23 mouse cellular contexts compared by ENCODE assay signal in genomic region chr7:143749045-143749444, GRCm38 (mm10). TPM values are rescaled to one million over a fixed set of nuclear protein-coding genes. Genes with fewer than 3 reads are reported as not detected.
A peak's percentile ranks its signal among the peaks of the same experiment; 100 is the strongest.
DNase-seq lines count a peak whose midpoint lies in the region; ATAC-seq and TF ChIP-seq lines count a peak whose summit lies in the region.
"Had no signal": no experiment of that assay in that cellular context is flagged by ENCODE, and none has a peak within 500 bp of the region (broad histone marks: within the 10 kb centered on the region; RNA-seq: fewer than 3 reads in every experiment).

No protein-coding gene starts in this region.

- WGBS in midbrain, embryonic 10.5 days: 71% methylated on average over 3 of the region's 3 CpGs
- 68% methylated on average over 3 of the region's 3 CpGs for WGBS in midbrain, embryonic 14.5 days
- WGBS in forebrain, embryonic 13.5 days: 68% methylated on average over 3 of the region's 3 CpGs
- 78% methylated on average over 3 of the region's 3 CpGs for WGBS in midbrain, embryonic 12.5 days
- WGBS in neural tube, embryonic 15.5 days: 71% methylated on average over 3 of the region's 3 CpGs
- WGBS in thymus, adult 2 months: 82% methylated on average over 3 of the region's 3 CpGs

- TF ChIP-seq CTCF in thymus, adult 2 months (IDR thresholded peaks at IDR 0.05; ENCODE audit: borderline replicate concordance, control insufficient read depth, extremely low read depth, insufficient read depth, low read length, poor library complexity): no peak

- H3K4me3 ChIP-seq in midbrain, embryonic 10.5 days: no peak overlapping the region; the same call in 1 of the 2 replicates
- no peak overlapping the region for H3K4me3 ChIP-seq in midbrain, embryonic 14.5 days (replicated peaks; ENCODE audit: low read depth, low read length)
- no peak overlapping the region for H3K4me3 ChIP-seq in forebrain, embryonic 13.5 days
- no peak overlapping the region for H3K4me3 ChIP-seq in midbrain, embryonic 12.5 days
- no peak overlapping the region for H3K4me3 ChIP-seq in neural tube, embryonic 15.5 days (replicated peaks)
- H3K4me3 ChIP-seq in thymus, adult 2 months (ENCODE audit: control insufficient read depth, insufficient read depth, low read length): no peak overlapping the region

- 0 out of 2 replicates have a peak overlapping the region, but pooled peaks have one; percentile 75 for H3K27ac ChIP-seq in midbrain, embryonic 10.5 days (replicated peaks)
- no peak overlapping the region for H3K27ac ChIP-seq in midbrain, embryonic 14.5 days (replicated peaks; ENCODE audit: low read depth, low read length)
- peak overlapping the region; percentile 51; the same call in 1 of the 2 replicates for H3K27ac ChIP-seq in forebrain, embryonic 13.5 days
- H3K27ac ChIP-seq in midbrain, embryonic 12.5 days (replicated peaks): no peak overlapping the region
- H3K27ac ChIP-seq in neural tube, embryonic 15.5 days (replicated peaks): no peak overlapping the region
- H3K27ac ChIP-seq in thymus, adult 2 months (ENCODE audit: control insufficient read depth, insufficient read depth, low read length): no peak overlapping the region
- H3K27ac ChIP-seq: kidney, embryonic 15.5 days; macrophage had no signal

- no peak for DNase-seq in midbrain, embryonic 10.5 days (ENCODE audit: low spot score)
- DNase-seq in midbrain, embryonic 14.5 days: no peak
- no peak for DNase-seq in layer of hippocampus, postnatal 25 days (ENCODE audit: extremely low spot score in 1 of 2, low spot score in 1 of 2)
- no peak for DNase-seq in thymus, adult 2 months

- no peak overlapping the region for H3K9ac ChIP-seq in midbrain, embryonic 14.5 days (replicated peaks; ENCODE audit: low read length)
- no peak overlapping the region for H3K9ac ChIP-seq in forebrain, embryonic 13.5 days
- H3K9ac ChIP-seq in midbrain, embryonic 12.5 days (replicated peaks): no peak overlapping the region
- H3K9ac ChIP-seq in neural tube, embryonic 15.5 days (replicated peaks): no peak overlapping the region

- no peaks in the 10 kb centered on the region for H3K36me3 ChIP-seq in midbrain, embryonic 10.5 days
- no peaks in the 10 kb centered on the region for H3K36me3 ChIP-seq in midbrain, embryonic 14.5 days (ENCODE audit: control insufficient read depth, insufficient read depth, low read length)
- H3K36me3 ChIP-seq in forebrain, embryonic 13.5 days (ENCODE audit: poor library complexity, severe bottlenecking): no peaks in the 10 kb centered on the region
- H3K36me3 ChIP-seq in midbrain, embryonic 12.5 days: no peaks in the 10 kb centered on the region
- H3K36me3 ChIP-seq in neural tube, embryonic 15.5 days: no peaks in the 10 kb centered on the region
- no peaks in the 10 kb centered on the region for H3K36me3 ChIP-seq in thymus, adult 2 months (ENCODE audit: control insufficient read depth, insufficient read depth, low read length)
- H3K36me3 ChIP-seq: heart, embryonic 10.5 days; kidney, embryonic 15.5 days had no signal

- TF ChIP-seq POLR2A in thymus, adult 2 months (IDR thresholded peaks at IDR 0.05; ENCODE audit: control insufficient read depth, extremely low read depth, insufficient read depth, low read length, poor library complexity): no peak

- H3K4me1 ChIP-seq in midbrain, embryonic 10.5 days: peaks cover 13% of the 10 kb centered on the region
- no peaks in the 10 kb centered on the region; the same call in 1 of the 2 replicates for H3K4me1 ChIP-seq in midbrain, embryonic 14.5 days (ENCODE audit: control insufficient read depth, insufficient read depth, low read length)
- H3K4me1 ChIP-seq in forebrain, embryonic 13.5 days: peaks cover 14% of the 10 kb centered on the region
- H3K4me1 ChIP-seq in midbrain, embryonic 12.5 days: peaks cover 16% of the 10 kb centered on the region
- H3K4me1 ChIP-seq in neural tube, embryonic 15.5 days: peaks cover 11% of the 10 kb centered on the region
- peaks cover 3% of the 10 kb centered on the region for H3K4me1 ChIP-seq in thymus, adult 2 months (replicated peaks; ENCODE audit: control insufficient read depth, insufficient read depth, low read length)

- ATAC-seq in midbrain, embryonic 14.5 days (ENCODE audit: low FRiP score, low TSS enrichment): no peak
- peak; percentile 43; the same call in 1 of the 2 replicates for ATAC-seq in forebrain, embryonic 13.5 days
- ATAC-seq in midbrain, embryonic 12.5 days (ENCODE audit: low FRiP score, low read depth): 0 out of 2 replicates have a peak, but pooled peaks have one; percentile 44
- ATAC-seq in neural tube, embryonic 15.5 days (ENCODE audit: low FRiP score): no peak

- H3K9me3 ChIP-seq in midbrain, embryonic 10.5 days (replicated peaks): no peaks in the 10 kb centered on the region
- no peaks in the 10 kb centered on the region for H3K9me3 ChIP-seq in midbrain, embryonic 14.5 days (ENCODE audit: control insufficient read depth, low read length)
- H3K9me3 ChIP-seq in forebrain, embryonic 13.5 days (replicated peaks): no peaks in the 10 kb centered on the region
- H3K9me3 ChIP-seq in midbrain, embryonic 12.5 days: no peaks in the 10 kb centered on the region
- no peaks in the 10 kb centered on the region for H3K9me3 ChIP-seq in neural tube, embryonic 15.5 days (replicated peaks)
- H3K9me3 ChIP-seq: heart, embryonic 10.5 days; kidney, embryonic 15.5 days had no signal

- peaks cover 18% of the 10 kb centered on the region for H3K27me3 ChIP-seq in midbrain, embryonic 10.5 days (ENCODE audit: low read depth, poor library complexity, severe bottlenecking)
- no peaks in the 10 kb centered on the region for H3K27me3 ChIP-seq in midbrain, embryonic 14.5 days (ENCODE audit: control insufficient read depth, insufficient read depth, low read length)
- peaks cover 5% of the 10 kb centered on the region; the same call in 1 of the 2 replicates for H3K27me3 ChIP-seq in forebrain, embryonic 13.5 days
- H3K27me3 ChIP-seq in midbrain, embryonic 12.5 days: peaks cover 6% of the 10 kb centered on the region; the same call in 1 of the 2 replicates
- H3K27me3 ChIP-seq in neural tube, embryonic 15.5 days (replicated peaks): no peaks in the 10 kb centered on the region; the same call in 1 of the 2 replicates
- no peaks in the 10 kb centered on the region for H3K27me3 ChIP-seq in thymus, adult 2 months (ENCODE audit: control insufficient read depth, insufficient read depth, low read length)
- H3K27me3 ChIP-seq: kidney, embryonic 15.5 days had no signal

- H3K4me2 ChIP-seq in midbrain, embryonic 14.5 days (ENCODE audit: low read length): no peak overlapping the region; the same call in 1 of the 2 replicates
- H3K4me2 ChIP-seq in forebrain, embryonic 13.5 days: no peak overlapping the region
- H3K4me2 ChIP-seq in midbrain, embryonic 12.5 days (replicated peaks): no peak overlapping the region
- H3K4me2 ChIP-seq in neural tube, embryonic 15.5 days: peak overlapping the region; percentile 56; the same call in 1 of the 2 replicates

RNA-seq across cellular contexts. Expression of gene Osbpl5, which starts 7.7 kb away (rescaled TPM):
- 11.1 and 16.3 TPM in 2 replicates for polyA plus RNA-seq in midbrain, embryonic 10.5 days (2016; fragmentation: Nextera tagmentation; extraction: Ambion mirVana)
- 30.1 and 33.2 TPM in 2 replicates for polyA plus RNA-seq in midbrain, embryonic 14.5 days (2014; fragmentation: Nextera tagmentation; extraction: Ambion mirVana)
- 21.6 and 22.6 TPM in 2 replicates for polyA plus RNA-seq in forebrain, embryonic 13.5 days (2015; fragmentation: Nextera tagmentation; extraction: Ambion mirVana)
- 21.6 and 22.1 TPM in 2 replicates for polyA plus RNA-seq in midbrain, embryonic 12.5 days (2016; fragmentation: Nextera tagmentation; extraction: Ambion mirVana)
- 37.2 and 37.5 TPM in 2 replicates for polyA plus RNA-seq in neural tube, embryonic 15.5 days (2015; fragmentation: Nextera tagmentation; extraction: Ambion mirVana)
- total RNA-seq in layer of hippocampus, postnatal 25 days (2021): 10 to 100 TPM; 21.6 to 33.6 TPM
- 16.6 and 20.6 TPM in 2 replicates for polyA plus RNA-seq in thymus, adult 2 months (2012; rRNA removed)

RNA-seq across cellular contexts. Expression of gene Mrgprg, which starts 17.7 kb away (rescaled TPM):
- polyA plus RNA-seq in midbrain, embryonic 10.5 days (2016; fragmentation: Nextera tagmentation; extraction: Ambion mirVana): not detected in 2 replicates
- not detected in 2 replicates for polyA plus RNA-seq in midbrain, embryonic 14.5 days (2014; fragmentation: Nextera tagmentation; extraction: Ambion mirVana)
- polyA plus RNA-seq in forebrain, embryonic 13.5 days (2015; fragmentation: Nextera tagmentation; extraction: Ambion mirVana): not detected in 2 replicates
- not detected in 2 replicates for polyA plus RNA-seq in midbrain, embryonic 12.5 days (2016; fragmentation: Nextera tagmentation; extraction: Ambion mirVana)
- not detected in 2 replicates for polyA plus RNA-seq in neural tube, embryonic 15.5 days (2015; fragmentation: Nextera tagmentation; extraction: Ambion mirVana)
- not detected for total RNA-seq in layer of hippocampus, postnatal 25 days (2021)
- 2.0 and 2.2 TPM in 2 replicates for polyA plus RNA-seq in thymus, adult 2 months (2012; rRNA removed)
- total RNA-seq: adrenal gland, postnatal 4 days; common myeloid progenitor, adult 5-6 weeks; granulocyte monocyte progenitor cell, adult 5-6 weeks; heart, postnatal 4 days; layer of hippocampus, postnatal 10 days; left cerebral cortex, adult 8-10 months; left cerebral cortex, postnatal 4 days; MEL had no signal
- polyA plus RNA-seq: C2C12; heart, embryonic 16.5 days; kidney, embryonic 15.5 days; liver, embryonic 16.5 days; lung, postnatal 0 days; macrophage; stomach, embryonic 14.5 days had no signal

RNA-seq across cellular contexts. Expression of gene Mrgpre, which starts 35.3 kb away (rescaled TPM):
- polyA plus RNA-seq in midbrain, embryonic 10.5 days (2016; fragmentation: Nextera tagmentation; extraction: Ambion mirVana): 1.8 and 3.3 TPM in 2 replicates
- 6.9 and 7.2 TPM in 2 replicates for polyA plus RNA-seq in midbrain, embryonic 14.5 days (2014; fragmentation: Nextera tagmentation; extraction: Ambion mirVana)
- 1.8 and 1.9 TPM in 2 replicates for polyA plus RNA-seq in forebrain, embryonic 13.5 days (2015; fragmentation: Nextera tagmentation; extraction: Ambion mirVana)
- 2.2 and 3.0 TPM in 2 replicates for polyA plus RNA-seq in midbrain, embryonic 12.5 days (2016; fragmentation: Nextera tagmentation; extraction: Ambion mirVana)
- polyA plus RNA-seq in neural tube, embryonic 15.5 days (2015; fragmentation: Nextera tagmentation; extraction: Ambion mirVana): 7.9 and 9.6 TPM in 2 replicates
- total RNA-seq in layer of hippocampus, postnatal 25 days (2021): 1 to 10 TPM; 5.0 to 6.6 TPM
- polyA plus RNA-seq in thymus, adult 2 months (2012; rRNA removed): 9.8 and 11.3 TPM in 2 replicates

Comparison
In these comparisons a context has a peak if more than half of its experiments do, and no peak if none do; other contexts are left out.
1. H3K27ac ChIP-seq: peak in midbrain, embryonic 10.5 days (single experiment) and forebrain, embryonic 13.5 days (single experiment); none in midbrain, embryonic 14.5 days (single experiment), midbrain, embryonic 12.5 days (single experiment), neural tube, embryonic 15.5 days (single experiment) and thymus, adult 2 months (single experiment).
2. ATAC-seq: peak in forebrain, embryonic 13.5 days (single experiment) and midbrain, embryonic 12.5 days (single experiment); none in midbrain, embryonic 14.5 days (single experiment) and neural tube, embryonic 15.5 days (single experiment).